8 mouse cellular contexts compared by ENCODE assay signal in the genomic region with DNA sequence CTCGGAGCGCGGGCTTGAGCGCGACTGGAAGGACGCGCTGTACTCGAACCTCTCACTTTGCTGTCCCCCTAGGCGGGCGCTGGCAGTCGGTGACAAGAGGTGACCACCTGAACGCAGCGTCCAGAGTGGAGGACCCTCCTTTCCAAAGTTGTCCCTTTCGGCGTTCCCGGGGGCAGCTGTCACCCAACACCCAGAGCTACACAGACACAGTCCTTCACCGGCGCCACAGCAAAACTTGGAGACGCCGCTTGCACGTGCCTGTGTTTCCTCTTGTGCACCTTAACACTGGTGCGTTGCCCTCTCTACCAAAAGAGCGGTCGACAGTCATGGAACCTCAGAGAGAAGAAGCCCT. TPM values are rescaled to one million over a fixed set of nuclear protein-coding genes. Genes with fewer than 3 reads are reported as not detected.
DNase-seq lines count a peak whose midpoint lies in the region; ATAC-seq and TF ChIP-seq lines count a peak whose summit lies in the region.

No protein-coding gene starts in this region.

- no peaks in the 10 kb centered on the region; the same call in 1 of the 2 replicates for H3K27me3 ChIP-seq in cerebellum, adult 2 months (ENCODE audit: control insufficient read depth, insufficient read depth, low read length)
- no peaks in the 10 kb centered on the region; the same call in 1 of the 2 replicates for H3K27me3 ChIP-seq in forebrain, embryonic 14.5 days (replicated peaks; ENCODE audit: control insufficient read depth, insufficient read depth, low read length)
- no peaks in the 10 kb centered on the region for H3K27me3 ChIP-seq in liver, postnatal 0 days (ENCODE audit: insufficient read depth, low read length)

- peak overlapping the region; percentile 69 for H3K4me2 ChIP-seq in forebrain, embryonic 14.5 days (ENCODE audit: low read length)
- H3K4me2 ChIP-seq in liver, postnatal 0 days (ENCODE audit: low read depth, low read length), result peak overlapping the region; percentile 94

- no peak for TF ChIP-seq CTCF in cerebellum, adult 2 months (IDR thresholded peaks at IDR 0.05; ENCODE audit: borderline replicate concordance, insufficient read depth, low read depth, low read length)
- no peak for TF ChIP-seq CTCF in liver, postnatal 0 days (IDR thresholded peaks at IDR 0.05; ENCODE audit: low read depth)

- H3K9me3 ChIP-seq in forebrain, embryonic 14.5 days (replicated peaks; ENCODE audit: control insufficient read depth, low read length), result no peaks in the 10 kb centered on the region
- H3K9me3 ChIP-seq in liver, postnatal 0 days (ENCODE audit: low read length), result no peaks in the 10 kb centered on the region

- WGBS in cerebellum, adult 2 months, result 4% methylated on average over 24 of the region's 24 CpGs
- 2% methylated on average over 24 of the region's 24 CpGs for WGBS in forebrain, embryonic 14.5 days
- WGBS in liver, postnatal 0 days (ENCODE audit: insufficient replicate concordance), result 1% methylated on average over 24 of the region's 24 CpGs

- TF ChIP-seq EP300 in liver, postnatal 0 days (IDR thresholded peaks at IDR 0.05; ENCODE audit: low read depth), result no peak

- peak overlapping the region; percentile 78 for H3K9ac ChIP-seq in forebrain, embryonic 14.5 days (ENCODE audit: low read length)
- peak overlapping the region; percentile 83 for H3K9ac ChIP-seq in liver, postnatal 0 days (replicated peaks)

- no peak for TF ChIP-seq POLR2A in cerebellum, adult 2 months (IDR thresholded peaks at IDR 0.05; ENCODE audit: borderline replicate concordance, insufficient read depth, low read length)

- H3K27ac ChIP-seq in cerebellum, adult 2 months (ENCODE audit: insufficient read depth, low read length), result no peak overlapping the region
- H3K27ac ChIP-seq in forebrain, embryonic 14.5 days (ENCODE audit: low read depth, low read length), result no peak overlapping the region
- H3K27ac ChIP-seq in liver, postnatal 0 days (ENCODE audit: low read depth), result peak overlapping the region; percentile 74

- H3K4me3 ChIP-seq in cerebellum, adult 2 months (replicated peaks; ENCODE audit: insufficient read depth, low read depth, low read length), result peak overlapping the region; percentile 41
- peak overlapping the region; percentile 77 for H3K4me3 ChIP-seq in forebrain, embryonic 14.5 days (ENCODE audit: low read depth, low read length)
- H3K4me3 ChIP-seq in liver, postnatal 0 days (ENCODE audit: low read depth, low read length), result peak overlapping the region; percentile 70

- no peaks in the 10 kb centered on the region for H3K36me3 ChIP-seq in forebrain, embryonic 14.5 days (ENCODE audit: control insufficient read depth, insufficient read depth, low read length)
- no peaks in the 10 kb centered on the region for H3K36me3 ChIP-seq in liver, postnatal 0 days (replicated peaks; ENCODE audit: insufficient read depth, low read length)

- H3K4me1 ChIP-seq in cerebellum, adult 2 months (ENCODE audit: control insufficient read depth, insufficient read depth, low read length), result no peaks in the 10 kb centered on the region
- H3K4me1 ChIP-seq in forebrain, embryonic 14.5 days (ENCODE audit: control insufficient read depth, insufficient read depth, low read length), result peaks cover 23% of the 10 kb centered on the region
- peaks cover 19% of the 10 kb centered on the region for H3K4me1 ChIP-seq in liver, postnatal 0 days (ENCODE audit: insufficient read depth)

- no peak; the same call in 1 of the 2 replicates for ATAC-seq in forebrain, embryonic 14.5 days
- peak; percentile 40 for ATAC-seq in liver, postnatal 0 days

- no peak for DNase-seq in cerebellum, adult 2 months
- no peak for DNase-seq in cerebellum, adult 11 months
- peak; percentile 14 for DNase-seq in 3134 (ENCODE audit: extremely low read depth, insufficient read length, low spot score)
- DNase-seq in forebrain, embryonic 14.5 days (ENCODE audit: low spot score), result no peak
- no peak for DNase-seq in liver, postnatal 0 days
- no peak for DNase-seq in adrenal gland, postnatal 25 days
- no peak for DNase-seq in right cerebral cortex, postnatal 4 days
- no peak for DNase-seq in layer of hippocampus, postnatal 14 days (ENCODE audit: low spot score in 2 of 2)

RNA-seq across cellular contexts. Expression of gene Prkd3, which starts 0.3 kb away (rescaled TPM):
- polyA plus RNA-seq in cerebellum, adult 2 months (2012; rRNA removed), result 11.1 and 14.7 TPM in 2 replicates
- polyA plus RNA-seq in forebrain, embryonic 14.5 days (2014; fragmentation: Nextera tagmentation; extraction: Ambion mirVana), result 28.6 and 29.2 TPM in 2 replicates
- polyA plus RNA-seq in liver, postnatal 0 days (2015; fragmentation: Nextera tagmentation; extraction: Ambion mirVana), result 14.6 and 17.0 TPM in 2 replicates
- 32.9 and 40.0 TPM in 2 replicates for total RNA-seq in adrenal gland, postnatal 25 days (2021)
- total RNA-seq in layer of hippocampus, postnatal 14 days (2021), result 10 to 100 TPM; 16.2 to 16.8 TPM

RNA-seq across cellular contexts. Expression of gene Qpct, which starts 30.7 kb away (rescaled TPM):
- 8.7 and 10.1 TPM in 2 replicates for polyA plus RNA-seq in cerebellum, adult 2 months (2012; rRNA removed)
- polyA plus RNA-seq in forebrain, embryonic 14.5 days (2014; fragmentation: Nextera tagmentation; extraction: Ambion mirVana), result 13.4 and 13.9 TPM in 2 replicates
- 53.2 and 53.8 TPM in 2 replicates for polyA plus RNA-seq in liver, postnatal 0 days (2015; fragmentation: Nextera tagmentation; extraction: Ambion mirVana)
- total RNA-seq in adrenal gland, postnatal 25 days (2021), result 4.5 and 7.0 TPM in 2 replicates
- 10 to 100 TPM; 16.3 to 18.8 TPM for total RNA-seq in layer of hippocampus, postnatal 14 days (2021)
